Mouse (Mus musculus) left cerebral cortex, adult 9 months (tissue): ENCODE results near the gene Ggct.

Experiments used
- DNase-seq, 2 experiments: peaks; one replicate each; pipeline ENCODE4 v3.0.0; 2022; ENCODE audit warnings: low spot score in 2 of 2

The Ggct gene

GRCm38 (mm10) chr6:54952542-54952941 is 40.2 kb downstream of the Ggct start:
- DNase-seq = no peak

GRCm38 (mm10) chr6:54948682-54949081 is 44.1 kb downstream of the Ggct start:
- no peak for DNase-seq

- DNase-seq = no peak
These were observed 46.4 kb downstream of the Ggct start for GRCm38 (mm10) chr6:54946241-54946953.

DNA sequence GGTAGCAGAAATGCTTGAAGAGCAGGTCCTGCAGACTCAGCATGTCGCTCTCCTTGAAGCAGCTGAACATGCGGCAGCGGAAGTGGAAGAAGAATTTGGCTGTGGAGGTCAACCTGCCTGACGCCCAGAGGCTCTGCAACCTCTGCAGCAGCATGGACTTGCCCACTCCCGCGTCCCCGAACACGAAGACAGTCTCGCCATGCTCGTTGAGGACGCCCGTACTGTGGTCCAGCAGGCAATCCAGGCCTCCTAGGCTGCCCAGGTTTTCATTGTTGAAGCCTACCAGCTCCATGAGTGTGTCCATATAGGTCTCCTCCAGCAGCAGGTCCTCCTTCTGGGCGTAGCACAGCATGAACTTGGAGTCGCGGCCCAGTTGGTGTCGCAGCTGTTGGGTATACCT is 48.2 kb downstream of the Ggct start:
- DNase-seq = no peak

DNA sequence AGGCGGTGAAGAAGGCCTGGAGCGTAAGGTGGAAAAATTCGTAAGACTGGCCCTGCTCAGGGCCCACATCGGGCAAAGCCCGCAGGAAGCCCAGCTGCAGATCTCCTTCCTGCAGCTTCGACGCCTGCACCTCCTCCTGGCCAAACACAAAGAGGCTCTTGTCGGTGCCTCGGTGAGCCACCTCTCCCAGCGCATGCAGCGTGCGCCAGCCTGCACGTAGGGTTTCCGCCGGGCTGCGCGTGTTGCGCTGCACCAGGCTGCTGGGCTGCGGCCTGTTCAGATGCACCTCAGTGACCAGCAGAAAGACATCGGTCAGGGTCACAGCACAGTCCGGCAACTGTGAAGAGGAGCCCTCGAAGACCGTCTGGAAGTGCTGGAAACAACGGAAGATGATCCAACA is 49.0 kb downstream of the Ggct start:
- no peak for DNase-seq

GRCm38 (mm10) chr6:54943292-54943691 is 49.5 kb downstream of the Ggct start:
- no peak for DNase-seq

DNA sequence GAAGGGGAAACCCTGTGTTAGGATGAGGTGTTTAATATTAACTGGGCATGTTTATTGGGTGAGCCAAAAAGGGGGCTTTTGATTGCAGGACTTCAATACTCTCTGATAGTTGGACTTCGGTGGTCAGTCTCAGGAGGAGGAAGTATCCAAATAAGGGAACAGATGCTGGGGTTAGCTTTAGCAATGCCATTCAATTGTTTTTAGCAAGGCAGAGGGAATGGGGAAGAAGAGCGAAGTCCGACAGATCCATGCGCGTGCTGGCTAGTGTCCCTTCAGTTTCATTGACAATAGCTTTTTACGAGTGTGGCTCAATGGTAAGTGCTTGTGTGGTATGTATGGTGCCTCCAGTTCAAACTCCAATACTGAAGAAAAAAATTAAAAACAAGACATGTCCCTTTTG is 51.6 kb downstream of the Ggct start:
- DNase-seq = no peak

- DNase-seq = no peak
These were observed 52.6 kb downstream of the Ggct start for GRCm38 (mm10) chr6:54940126-54940525.

DNA sequence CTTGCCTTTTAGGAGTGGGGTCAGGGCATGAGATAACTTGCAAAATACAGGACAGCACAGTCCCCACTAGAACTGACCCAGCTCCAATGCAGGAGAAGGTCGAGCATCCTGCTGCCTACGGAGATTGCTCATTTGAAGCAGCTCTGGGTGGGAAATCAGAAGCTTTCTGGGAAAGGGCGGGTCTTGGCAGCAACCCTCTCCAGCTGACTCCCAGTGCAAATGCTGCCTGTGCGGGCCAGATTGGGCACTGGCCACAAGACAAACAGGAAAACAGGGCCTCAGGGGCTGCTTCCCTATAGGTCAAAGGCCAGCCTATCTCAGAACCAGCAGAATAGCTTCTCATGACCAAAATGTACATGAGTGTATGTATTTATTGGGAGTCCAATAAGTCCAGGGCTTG is 53.1 kb downstream of the Ggct start:
- no peak for DNase-seq

- no peak for DNase-seq
These were observed 56.3 kb downstream of the Ggct start for GRCm38 (mm10) chr6:54936496-54936895.

DNA sequence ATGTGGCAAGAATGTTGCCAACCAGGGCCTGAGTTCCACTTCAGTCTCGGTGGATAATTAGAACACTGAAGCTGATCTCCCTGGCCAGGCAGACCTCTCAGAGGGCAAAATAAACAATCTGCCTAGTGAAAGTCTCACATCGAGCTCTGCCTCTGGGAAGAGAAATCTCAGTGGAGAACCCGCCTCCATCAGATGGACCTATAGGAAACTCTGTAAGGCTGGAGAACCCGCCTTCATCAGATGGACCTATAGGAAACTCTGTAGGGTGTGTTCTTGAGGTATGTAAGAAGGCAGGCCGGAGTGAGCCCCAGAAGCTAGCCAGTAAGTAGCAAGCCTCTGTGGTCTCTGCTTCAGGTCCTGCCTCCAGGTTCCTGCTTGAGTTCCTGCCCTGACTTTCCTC is 57.8 kb downstream of the Ggct start:
- DNase-seq = no peak

DNA sequence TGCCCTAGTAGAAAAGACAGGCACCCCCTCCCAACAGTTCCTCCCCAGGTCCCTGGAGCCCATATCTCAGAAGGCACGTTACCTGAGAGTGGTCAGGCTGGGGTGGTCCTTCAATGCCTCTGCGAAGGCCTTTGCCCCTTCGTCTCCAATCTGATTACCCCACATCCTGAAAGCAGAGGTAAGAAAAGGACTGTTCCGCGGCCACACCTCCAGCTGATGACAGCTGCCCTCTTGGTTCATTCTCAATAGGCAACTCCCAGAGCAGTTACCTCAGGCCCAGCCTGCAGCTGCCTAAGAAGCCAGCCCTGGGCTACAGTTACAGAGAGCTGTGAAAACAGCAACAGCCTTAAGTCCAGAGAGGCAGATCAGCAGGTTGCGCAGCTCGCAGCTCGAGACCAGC is 58.4 kb downstream of the Ggct start:
- no peak for DNase-seq

DNA sequence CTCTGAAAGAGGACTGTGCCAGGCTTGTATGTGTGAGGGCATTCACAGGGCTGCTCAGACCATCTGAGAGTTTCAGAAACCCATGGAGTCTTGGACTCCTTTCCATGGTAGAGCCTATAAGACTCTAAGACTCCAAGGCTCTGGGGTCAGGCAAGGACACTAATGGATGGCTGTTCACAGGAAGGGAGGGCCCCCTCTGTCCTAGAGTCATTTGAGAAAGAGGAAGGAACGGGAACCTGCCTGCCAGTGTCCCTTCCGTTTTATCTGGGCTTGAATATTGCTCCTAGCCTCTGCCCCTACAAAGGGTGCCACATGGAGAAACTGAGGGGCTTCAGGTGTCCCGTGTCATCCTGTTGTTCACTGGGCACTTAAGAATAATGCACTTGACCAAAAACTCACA is 58.9 kb downstream of the Ggct start:
- DNase-seq = no peak

- no peak for DNase-seq
These were observed 59.5 kb downstream of the Ggct start for GRCm38 (mm10) chr6:54933216-54933615.
